Mouse (Mus musculus) myocyte (in vitro differentiated cells): ENCODE results near the gene Susd6.

Source experiments
- MAX ChIP-seq: IDR thresholded peaks from one replicate; pipeline ENCODE4 v1.6.1; 2011; ENCODE audit warnings: low read depth, mild to moderate bottlenecking, control low read depth
- POLR2A ChIP-seq: IDR thresholded peaks from one replicate; pipeline ENCODE4 v1.6.1; 2011; ENCODE audit warnings: low read depth, mild to moderate bottlenecking, control low read depth, moderate library complexity; ENCODE audit not compliant: insufficient read length

DNA sequence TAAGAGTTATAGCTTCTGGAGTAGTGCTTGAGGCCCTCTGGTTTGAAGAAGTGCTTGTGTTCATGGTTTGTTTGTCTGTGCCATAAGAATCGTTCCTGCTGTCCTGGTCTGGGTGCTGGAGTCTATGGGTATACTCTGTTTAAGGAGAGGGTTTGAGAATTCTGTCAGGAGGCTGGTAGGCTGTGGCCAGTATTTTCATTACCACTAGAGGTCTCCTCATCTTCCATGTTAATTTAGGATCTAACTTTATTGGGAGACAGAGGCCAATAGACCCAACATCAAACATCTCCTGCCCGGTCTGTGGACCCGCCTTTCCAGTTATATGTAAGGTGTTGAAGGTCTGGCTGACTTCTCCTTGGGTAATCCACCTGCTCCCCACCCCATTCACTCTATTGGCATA is 7.4 kb upstream of the Susd6 start:
- no peak for TF ChIP-seq POLR2A
- TF ChIP-seq MAX = no peak
